In genomic region chr1:131809651-131810050, GRCm38 (mm10) we compare ENCODE assay signal across 29 mouse cellular contexts. TPM values are rescaled to one million over a fixed set of nuclear protein-coding genes. Genes with fewer than 3 reads are reported as not detected.
"Had no signal": no experiment of that assay in that cellular context is flagged by ENCODE, and none has a peak within 500 bp of the region (broad histone marks: within the 10 kb centered on the region; RNA-seq: fewer than 3 reads in every experiment).

No protein-coding gene starts in this region.

- H3K36me3 ChIP-seq: heart, embryonic 12.5 days; heart, embryonic 13.5 days; heart, embryonic 15.5 days; hindbrain, embryonic 10.5 days; hindbrain, embryonic 12.5 days; hindbrain, embryonic 13.5 days; hindbrain, embryonic 15.5 days; intestine, embryonic 15.5 days; kidney, embryonic 15.5 days had no signal

- H3K4me3 ChIP-seq: heart, embryonic 12.5 days; heart, embryonic 13.5 days; heart, embryonic 15.5 days; hindbrain, embryonic 10.5 days; hindbrain, embryonic 12.5 days; hindbrain, embryonic 13.5 days; hindbrain, embryonic 15.5 days; intestine, embryonic 15.5 days; kidney, embryonic 15.5 days; layer of hippocampus, adult 2 months; left cerebral cortex, adult 2 months had no signal

- H3K27me3 ChIP-seq: heart, embryonic 15.5 days; hindbrain, embryonic 12.5 days; hindbrain, embryonic 13.5 days; hindbrain, embryonic 15.5 days; intestine, embryonic 15.5 days; kidney, embryonic 15.5 days had no signal

- DNase-seq: heart, postnatal 10 days; heart, postnatal 14 days; kidney, adult 11 months; kidney, adult 18-20 months; kidney, adult 2 months; kidney, adult 8-10 months; kidney, adult 9 months; kidney, postnatal 10 days; kidney, postnatal 14 days; kidney, postnatal 25 days; kidney, postnatal 36 days; kidney, postnatal 4 days; layer of hippocampus, adult 9-11 months; layer of hippocampus, postnatal 36 days had no signal

- H3K9me3 ChIP-seq: heart, embryonic 12.5 days; heart, embryonic 13.5 days; heart, embryonic 15.5 days; hindbrain, embryonic 10.5 days; hindbrain, embryonic 12.5 days; hindbrain, embryonic 13.5 days; hindbrain, embryonic 15.5 days; intestine, embryonic 15.5 days; kidney, embryonic 15.5 days had no signal

- H3K4me1 ChIP-seq: hindbrain, embryonic 10.5 days; hindbrain, embryonic 12.5 days; hindbrain, embryonic 13.5 days; hindbrain, embryonic 15.5 days; intestine, embryonic 15.5 days; kidney, embryonic 15.5 days had no signal

- H3K27ac ChIP-seq: heart, embryonic 13.5 days; heart, embryonic 15.5 days; hindbrain, embryonic 10.5 days; hindbrain, embryonic 12.5 days; hindbrain, embryonic 13.5 days; hindbrain, embryonic 14.5 days; hindbrain, embryonic 15.5 days; hindbrain, postnatal 0 days; intestine, embryonic 15.5 days; kidney, embryonic 15.5 days; kidney, postnatal 0 days; layer of hippocampus, adult 2 months; left cerebral cortex, adult 2 months had no signal

RNA-seq across cellular contexts. Expression of gene Pm20d1, which starts 12.5 kb away (rescaled TPM):
- total RNA-seq: hematopoietic stem cell, adult 5-6 weeks had no signal
